Mouse (Mus musculus) bone marrow, adult 2 months (tissue): ENCODE measurements around the gene Olfr1054.

Experiments
- CTCF ChIP-seq: fragments of 200-500 bp; IDR thresholded peaks from 2 replicates; pipeline ENCODE4 v1.5.1; 2011; ENCODE audit warnings: low read length, control low read depth; ENCODE audit not compliant: control insufficient read depth, insufficient read depth
- POLR2A ChIP-seq: fragments of 200-500 bp; IDR thresholded peaks from 2 replicates; pipeline ENCODE4 v1.6.1; 2011; ENCODE audit warnings: low read depth, mild to moderate bottlenecking, control low read depth, low read length, borderline replicate concordance; ENCODE audit not compliant: control insufficient read depth

DNA sequence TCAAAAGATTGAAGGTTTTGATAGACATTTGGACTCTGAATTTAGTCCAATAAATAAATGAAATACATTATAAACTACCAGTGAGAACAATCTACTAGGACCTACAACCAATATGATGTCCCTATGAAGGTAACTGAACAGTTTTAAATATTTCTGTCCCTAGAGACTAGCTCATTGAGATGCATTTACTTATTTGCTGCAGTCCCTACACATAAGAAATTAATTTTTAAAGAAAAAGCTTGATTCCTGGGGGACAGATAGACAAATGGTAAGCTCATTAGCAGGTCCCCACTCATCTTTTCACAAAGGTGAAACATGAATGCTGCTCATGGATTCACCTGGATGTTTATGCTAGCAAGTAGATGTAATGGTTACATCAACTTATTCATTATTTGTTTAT lies 43.1 kb upstream of the Olfr1054 start, which contains the start of gene Olfr1057:
- TF ChIP-seq CTCF, result no peak
- no peak for TF ChIP-seq POLR2A
